Mouse (Mus musculus): ENCODE measurements at regions not wholly inside any gene's neighbourhood (a gene's known extent, or its start where the extent isn't known, plus 50 kb on each side); places are given as distances from the start of the nearest gene placed in this dataset.
A peak's percentile ranks its signal among the peaks of the same experiment; 100 is the strongest.

DNA sequence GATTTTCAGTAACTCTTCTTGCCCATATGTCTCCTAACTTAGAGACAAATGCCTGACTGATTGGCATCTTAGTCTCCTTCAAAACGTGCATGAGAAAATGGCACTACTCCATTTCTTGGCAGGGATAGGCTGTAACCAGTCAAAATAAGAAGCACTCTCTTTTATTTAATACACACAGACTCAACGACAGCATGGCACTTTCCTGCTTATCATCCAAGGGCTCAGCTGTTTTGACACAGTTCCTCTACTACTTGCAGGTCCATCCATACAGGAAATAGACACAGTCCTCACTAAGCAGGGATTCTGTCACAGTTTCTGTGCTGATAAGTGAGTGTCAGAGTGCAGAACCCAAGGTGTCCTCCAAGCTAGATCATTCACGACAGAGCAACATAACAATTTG, 454.6 kb upstream of the Cdh8 start:
- DNase-seq (ENCODE audit: low spot score in 2 of 2): peak in 1 of 2 experiments; percentile 2

All from layer of hippocampus, postnatal 10 days (tissue).